Mouse (Mus musculus) pancreas, adult 10 weeks (tissue): ENCODE measurements around the gene Olfr1454. TPM values are rescaled to one million over a fixed set of nuclear protein-coding genes. Genes with fewer than 3 reads are reported as not detected.

Experiments
- polyA plus RNA-seq: library from polyadenylated mRNA; stranded (reverse); fragments of 350-450 nt; fragmentation: Illumina TruSeq; extraction: RNeasy Lipid Tissue Mini Kit (QIAGEN cat#74804); gene quantifications from one replicate; pipeline ENCODE4 v1.2.3, GENCODE M21; 2015; ENCODE audit warnings: low read depth, low replicate concordance; ENCODE audit not compliant: insufficient read depth

The Olfr1454 gene
- polyA plus RNA-seq, result not detected

GRCm38 (mm10) chr19:13060310-13060709, at the start of gene Olfr1454:
Gene Olfr1454, plus strand, starts transcription at chr19:13060610.

GRCm38 (mm10) chr19:13028227-13028626, 32.2 kb upstream of the Olfr1454 start, which contains the start of gene Olfr1453:
Gene Olfr1453, minus strand, starts transcription at chr19:13028327.

GRCm38 (mm10) chr19:13097791-13098190, 37.4 kb downstream of the Olfr1454 start, which contains the start of gene Olfr1457:
Gene Olfr1457, minus strand, starts transcription at chr19:13097891.

GRCm38 (mm10) chr19:13106675-13107074, 46.3 kb downstream of the Olfr1454 start, which contains the start of gene Olfr1458:
Gene Olfr1458, minus strand, starts transcription at chr19:13106775.

Other genes starting within 250 kb of the Olfr1454 start
- gene Gm5244, start 213.9 kb upstream of the Olfr1454 start, polyA plus RNA-seq, result not detected
- not detected for gene Olfr1444, start 203.3 kb upstream of the Olfr1454 start, polyA plus RNA-seq
- not detected for gene Olfr1445, start 176.8 kb upstream of the Olfr1454 start, polyA plus RNA-seq
- gene Olfr1446, start 167.1 kb upstream of the Olfr1454 start, polyA plus RNA-seq, result not detected
- not detected for gene Olfr1447, start 156.9 kb upstream of the Olfr1454 start, polyA plus RNA-seq
- gene Olfr1448, start 136.2 kb upstream of the Olfr1454 start, polyA plus RNA-seq, result not detected
- not detected for gene Olfr1449, start 129.8 kb upstream of the Olfr1454 start, polyA plus RNA-seq
- gene Olfr1450, start 110.4 kb upstream of the Olfr1454 start, polyA plus RNA-seq, result not detected
- gene Olfr1451, start 65.6 kb upstream of the Olfr1454 start, polyA plus RNA-seq, result not detected
- gene Olfr1453, start 32.3 kb upstream of the Olfr1454 start, polyA plus RNA-seq, result not detected
- not detected for gene Olfr1457, start 37.3 kb downstream of the Olfr1454 start, polyA plus RNA-seq
- gene Olfr1458, start 46.2 kb downstream of the Olfr1454 start, polyA plus RNA-seq, result not detected
- gene Olfr1459, start 88.9 kb downstream of the Olfr1454 start, polyA plus RNA-seq, result not detected
- not detected for gene Olfr1461, start 102.4 kb downstream of the Olfr1454 start, polyA plus RNA-seq
- not detected for gene Olfr1462, start 125.1 kb downstream of the Olfr1454 start, polyA plus RNA-seq
- not detected for gene Olfr1463, start 170.7 kb downstream of the Olfr1454 start, polyA plus RNA-seq